Mouse (Mus musculus): ENCODE results near the gene Pomt1. TPM values are rescaled to one million over a fixed set of nuclear protein-coding genes. Genes with fewer than 3 reads are reported as not detected.
A peak's percentile ranks its signal among the peaks of the same experiment; 100 is the strongest.

Pomt1 gene
- total and polyA plus RNA-seq, 2 experiments from 2014 or later: 6.7 to 19.8 TPM

DNA sequence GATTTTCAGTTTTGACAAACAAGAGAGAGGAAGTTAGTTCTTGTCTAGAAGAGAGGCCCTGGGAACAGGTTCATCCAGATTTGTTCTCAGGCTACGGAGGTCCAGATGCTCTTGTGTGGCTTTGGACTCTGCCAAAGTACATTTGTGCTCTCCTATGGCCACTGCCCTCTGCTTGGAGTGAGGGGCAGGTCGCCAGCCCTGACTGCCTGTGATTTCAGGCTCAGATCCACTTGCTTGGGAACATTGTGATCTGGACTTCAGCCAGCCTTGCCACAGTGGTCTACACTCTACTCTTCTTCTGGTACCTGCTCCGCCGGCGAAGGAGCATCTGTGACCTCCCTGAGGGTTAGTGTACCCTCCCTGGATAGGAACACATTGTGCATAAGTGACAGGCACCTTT is 16.3 kb downstream of the Pomt1 start:
- ATAC-seq (ENCODE audit: insufficient read depth, low read depth): no peak
- H3K4me2 ChIP-seq (ENCODE audit: low read depth, low read length): no peak overlapping the region
- no peaks in the 10 kb centered on the region for H3K4me1 ChIP-seq (ENCODE audit: control insufficient read depth, insufficient read depth)
- no peak overlapping the region for H3K27ac ChIP-seq (ENCODE audit: low read depth)
- WGBS: 85% methylated on average over 5 of the region's 5 CpGs
- H3K9me3 ChIP-seq (replicated peaks; ENCODE audit: control insufficient read depth, low read length): no peaks in the 10 kb centered on the region
- no peaks in the 10 kb centered on the region for H3K27me3 ChIP-seq (ENCODE audit: control insufficient read depth, insufficient read depth, low read length)
- H3K36me3 ChIP-seq (replicated peaks; ENCODE audit: control insufficient read depth, insufficient read depth, low read length): peaks cover 63% of the 10 kb centered on the region
- H3K4me3 ChIP-seq (ENCODE audit: low read depth, low read length): no peak overlapping the region
- DNase-seq (ENCODE audit: low spot score): no peak
- no peak overlapping the region for H3K9ac ChIP-seq (replicated peaks; ENCODE audit: low read depth, low read length)
- TF ChIP-seq EP300 (IDR thresholded peaks at IDR 0.05; ENCODE audit: low read depth): no peak
- no peak for TF ChIP-seq CTCF (IDR thresholded peaks at IDR 0.05; ENCODE audit: low read depth)

DNA sequence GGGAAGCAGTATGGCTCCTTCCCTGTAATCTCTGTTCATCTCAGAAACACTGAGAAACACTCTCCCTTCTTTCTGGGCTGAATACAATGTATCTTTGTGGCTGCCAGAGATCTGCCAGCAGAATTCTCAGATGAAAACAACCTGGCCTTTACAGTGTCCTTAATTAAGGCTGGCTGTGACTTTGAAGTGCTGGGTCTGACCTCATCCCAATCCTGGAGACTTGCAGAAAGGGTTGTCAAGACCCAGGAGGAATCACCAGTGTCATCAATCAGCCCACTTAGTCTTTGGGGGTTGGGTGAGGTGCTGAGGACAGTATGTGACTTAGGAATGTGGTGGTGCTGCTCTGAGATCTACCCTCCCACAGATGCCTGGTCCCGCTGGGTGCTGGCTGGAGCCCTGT is 17.0 kb downstream of the Pomt1 start:
- H3K4me1 ChIP-seq (ENCODE audit: control insufficient read depth, insufficient read depth): no peaks in the 10 kb centered on the region
- no peaks in the 10 kb centered on the region for H3K27me3 ChIP-seq (ENCODE audit: control insufficient read depth, insufficient read depth, low read length)
- peaks cover 62% of the 10 kb centered on the region for H3K36me3 ChIP-seq (replicated peaks; ENCODE audit: control insufficient read depth, insufficient read depth, low read length)
- WGBS: 53% methylated on average over 1 of the region's 1 CpGs
- no peak overlapping the region for H3K27ac ChIP-seq (ENCODE audit: low read depth)
- ATAC-seq (ENCODE audit: insufficient read depth, low read depth) (no peak), DNase-seq (ENCODE audit: low spot score) (no peak)
- no peak overlapping the region for H3K4me2 ChIP-seq (ENCODE audit: low read depth, low read length)
- no peak for TF ChIP-seq EP300 (IDR thresholded peaks at IDR 0.05; ENCODE audit: low read depth)
- TF ChIP-seq CTCF (IDR thresholded peaks at IDR 0.05; ENCODE audit: low read depth): no peak
- no peak overlapping the region for H3K4me3 ChIP-seq (ENCODE audit: low read depth, low read length)
- H3K9ac ChIP-seq (replicated peaks; ENCODE audit: low read depth, low read length): no peak overlapping the region
- no peaks in the 10 kb centered on the region for H3K9me3 ChIP-seq (replicated peaks; ENCODE audit: control insufficient read depth, low read length)

DNA sequence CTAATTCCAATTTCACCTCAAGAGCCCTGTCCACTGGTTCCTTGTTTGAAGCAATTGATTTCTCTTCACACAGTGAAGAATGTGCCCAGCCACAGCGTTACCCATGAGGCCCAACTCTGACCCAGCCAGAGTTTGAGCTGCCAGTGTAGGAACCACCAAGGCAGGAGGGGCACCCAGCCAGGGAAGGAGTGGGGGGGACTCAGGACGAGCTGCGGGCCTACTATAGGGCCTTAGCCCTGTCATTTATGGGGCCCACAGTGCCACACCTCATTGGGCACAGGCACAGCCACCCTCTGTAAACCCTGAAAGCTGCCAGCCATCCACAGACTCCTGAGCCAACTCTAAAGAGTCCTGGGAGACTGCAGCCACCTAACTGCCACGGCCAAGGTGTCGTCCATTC is 18.2 kb downstream of the Pomt1 start:
- no peak overlapping the region for H3K4me3 ChIP-seq (ENCODE audit: low read depth, low read length)
- no peak overlapping the region for H3K9ac ChIP-seq (replicated peaks; ENCODE audit: low read depth, low read length)
- H3K4me2 ChIP-seq (ENCODE audit: low read depth, low read length): no peak overlapping the region
- no peak overlapping the region for H3K27ac ChIP-seq (ENCODE audit: low read depth)
- H3K36me3 ChIP-seq (replicated peaks; ENCODE audit: control insufficient read depth, insufficient read depth, low read length): peaks cover 55% of the 10 kb centered on the region
- H3K27me3 ChIP-seq (ENCODE audit: control insufficient read depth, insufficient read depth, low read length): no peaks in the 10 kb centered on the region
- DNase-seq (ENCODE audit: low spot score): no peak
- H3K9me3 ChIP-seq (replicated peaks; ENCODE audit: control insufficient read depth, low read length): no peaks in the 10 kb centered on the region
- peaks cover 7% of the 10 kb centered on the region for H3K4me1 ChIP-seq (ENCODE audit: control insufficient read depth, insufficient read depth)
- ATAC-seq (ENCODE audit: insufficient read depth, low read depth): no peak
- WGBS: 82% methylated on average over 5 of the region's 5 CpGs
- no peak for TF ChIP-seq CTCF (IDR thresholded peaks at IDR 0.05; ENCODE audit: low read depth)
- TF ChIP-seq EP300 (IDR thresholded peaks at IDR 0.05; ENCODE audit: low read depth): no peak

DNA sequence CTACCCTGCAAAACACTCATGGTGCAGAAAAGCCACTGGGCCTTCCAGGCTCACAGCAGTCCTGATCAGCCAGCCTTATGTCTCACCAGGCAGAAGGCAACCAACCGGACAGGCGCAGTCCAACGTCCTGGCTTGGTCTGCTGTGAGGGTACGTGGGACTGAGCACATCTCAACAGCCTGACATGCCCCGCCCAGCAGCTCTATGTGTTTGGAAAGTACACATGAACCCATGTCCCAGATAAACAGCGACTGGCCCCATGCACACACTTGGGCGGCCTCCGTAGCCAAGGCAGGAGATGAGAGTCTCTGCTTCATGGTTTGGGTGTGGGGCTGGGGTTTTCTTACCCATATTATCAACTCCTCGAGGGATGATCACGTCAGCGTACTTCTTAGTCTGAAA is 19.9 kb downstream of the Pomt1 start:
- H3K4me3 ChIP-seq (ENCODE audit: low read depth, low read length): no peak overlapping the region
- TF ChIP-seq CTCF (IDR thresholded peaks at IDR 0.05; ENCODE audit: low read depth): no peak
- no peak for TF ChIP-seq EP300 (IDR thresholded peaks at IDR 0.05; ENCODE audit: low read depth)
- DNase-seq (ENCODE audit: low spot score) (no peak), ATAC-seq (ENCODE audit: insufficient read depth, low read depth) (no peak)
- no peaks in the 10 kb centered on the region for H3K27me3 ChIP-seq (ENCODE audit: control insufficient read depth, insufficient read depth, low read length)
- H3K4me2 ChIP-seq (ENCODE audit: low read depth, low read length): no peak overlapping the region
- no peak overlapping the region for H3K9ac ChIP-seq (replicated peaks; ENCODE audit: low read depth, low read length)
- H3K36me3 ChIP-seq (replicated peaks; ENCODE audit: control insufficient read depth, insufficient read depth, low read length): peaks cover 51% of the 10 kb centered on the region
- 90% methylated on average over 11 of the region's 11 CpGs for WGBS
- no peak overlapping the region for H3K27ac ChIP-seq (ENCODE audit: low read depth)
- peaks cover 7% of the 10 kb centered on the region for H3K4me1 ChIP-seq (ENCODE audit: control insufficient read depth, insufficient read depth)
- no peaks in the 10 kb centered on the region for H3K9me3 ChIP-seq (replicated peaks; ENCODE audit: control insufficient read depth, low read length)

DNA sequence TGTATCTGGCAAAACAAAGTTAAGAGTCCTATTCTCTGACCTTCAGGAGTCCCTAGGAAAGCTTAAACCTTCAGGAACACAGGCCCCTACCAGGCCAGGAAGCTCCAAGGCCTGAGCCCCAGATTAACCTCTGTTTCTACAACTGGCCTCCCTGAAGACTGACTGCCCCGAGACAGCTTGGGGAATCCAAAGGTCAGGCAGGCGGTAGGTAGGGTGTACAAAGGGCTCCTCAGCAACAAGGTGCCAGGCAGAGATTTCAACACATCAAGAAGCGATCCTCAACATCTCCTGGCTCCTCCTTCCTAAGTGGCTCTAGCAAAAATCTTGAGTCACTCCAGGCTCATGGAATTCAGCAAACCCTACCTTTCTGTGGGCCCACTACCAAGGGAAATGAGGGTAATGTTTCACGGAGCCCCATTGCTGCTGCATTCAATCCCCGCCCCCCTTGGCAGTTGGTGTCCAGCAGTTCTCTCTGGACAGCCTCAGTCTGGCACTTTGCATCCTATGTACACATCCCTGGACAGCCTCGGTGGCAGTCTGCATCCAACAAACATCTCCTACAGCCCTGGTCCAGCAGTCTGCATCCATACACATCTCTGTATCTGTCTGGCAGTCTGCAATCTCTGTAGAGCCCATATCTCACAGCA is 22.6 kb downstream of the Pomt1 start:
- WGBS: 49% methylated on average over 6 of the region's 6 CpGs
- H3K36me3 ChIP-seq (replicated peaks; ENCODE audit: control insufficient read depth, insufficient read depth, low read length): peaks cover 33% of the 10 kb centered on the region
- no peaks in the 10 kb centered on the region for H3K27me3 ChIP-seq (ENCODE audit: control insufficient read depth, insufficient read depth, low read length)
- H3K27ac ChIP-seq (ENCODE audit: low read depth): no peak overlapping the region; the same call in 1 of the 2 replicates
- ATAC-seq (ENCODE audit: insufficient read depth, low read depth) (no peak), DNase-seq (ENCODE audit: low spot score) (no peak)
- peak overlapping the region; percentile 95 for H3K4me3 ChIP-seq (ENCODE audit: low read depth, low read length)
- H3K9ac ChIP-seq (replicated peaks; ENCODE audit: low read depth, low read length): peak overlapping the region; percentile 81
- peak overlapping the region; percentile 86 for H3K4me2 ChIP-seq (ENCODE audit: low read depth, low read length)
- no peaks in the 10 kb centered on the region for H3K9me3 ChIP-seq (replicated peaks; ENCODE audit: control insufficient read depth, low read length)
- no peak for TF ChIP-seq CTCF (IDR thresholded peaks at IDR 0.05; ENCODE audit: low read depth)
- peaks cover 7% of the 10 kb centered on the region for H3K4me1 ChIP-seq (ENCODE audit: control insufficient read depth, insufficient read depth)
